Mouse (Mus musculus): ENCODE measurements around the gene Gli3. TPM values are rescaled to one million over a fixed set of nuclear protein-coding genes. Genes with fewer than 3 reads are reported as not detected.

The Gli3 gene
- polyA plus RNA-seq, 1 experiment from 2014 or later = 32.6 TPM

DNA sequence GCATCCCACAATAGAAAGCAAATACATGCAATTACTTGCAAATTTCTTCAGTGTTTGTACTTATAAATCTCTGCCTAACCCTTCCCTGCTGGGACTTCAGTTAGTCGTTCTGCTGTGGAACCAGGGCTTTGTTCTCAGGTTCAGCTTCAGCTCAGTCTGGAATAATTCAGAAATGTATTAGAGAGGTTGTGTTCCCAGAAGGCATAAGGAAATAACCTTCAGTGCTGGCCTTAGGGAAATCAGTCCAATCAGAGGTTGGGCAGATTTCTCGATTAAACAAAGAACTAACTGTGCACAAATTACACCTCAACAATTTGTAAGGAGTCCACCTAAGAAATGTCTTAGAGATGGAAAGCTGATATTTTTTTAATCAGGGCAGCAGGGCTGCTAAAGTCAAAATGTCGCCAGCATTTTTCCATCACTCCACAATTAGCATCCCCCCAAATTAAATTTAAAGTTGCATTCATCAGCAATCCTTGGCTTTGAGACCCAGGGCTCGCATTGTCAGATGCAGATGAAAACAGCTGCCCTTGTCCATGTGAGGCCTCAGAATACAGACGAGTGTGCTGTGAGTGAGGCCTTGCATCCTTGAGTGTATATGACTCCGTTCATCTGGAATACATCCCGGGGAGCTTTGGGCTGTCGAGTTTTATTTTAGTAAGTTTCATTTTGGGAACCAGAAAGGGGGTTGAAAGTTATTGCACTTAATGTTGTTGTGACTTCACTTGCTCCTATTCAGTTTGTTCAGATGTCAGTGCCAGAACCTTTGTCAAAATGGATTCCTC is 114.3 kb downstream of the Gli3 start:
- no peak overlapping the region for H3K9ac ChIP-seq (replicated peaks; ENCODE audit: low read length)
- DNase-seq (ENCODE audit: low spot score) = peak; percentile 67
- no peaks in the 10 kb centered on the region for H3K36me3 ChIP-seq (replicated peaks; ENCODE audit: control insufficient read depth, insufficient read depth, low read depth, low read length)
- H3K9me3 ChIP-seq (replicated peaks; ENCODE audit: control insufficient read depth, low read length) = no peaks in the 10 kb centered on the region
- peak; percentile 82 for ATAC-seq (replicated peaks; ENCODE audit: insufficient number of reproducible peaks, low FRiP score, low TSS enrichment, low read depth)
- no peak overlapping the region for H3K4me2 ChIP-seq (ENCODE audit: low read depth, low read length)
- no peaks in the 10 kb centered on the region for H3K27me3 ChIP-seq (ENCODE audit: control insufficient read depth, insufficient read depth, low read length)
- WGBS = 36% methylated on average over 8 of the region's 8 CpGs
- H3K27ac ChIP-seq (replicated peaks; ENCODE audit: low read depth, low read length) = no peak overlapping the region
- no peak overlapping the region for H3K4me3 ChIP-seq (ENCODE audit: low read depth, low read length)
- no peaks in the 10 kb centered on the region; the same call in 1 of the 2 replicates for H3K4me1 ChIP-seq (ENCODE audit: control insufficient read depth, insufficient read depth, low read length)

DNA sequence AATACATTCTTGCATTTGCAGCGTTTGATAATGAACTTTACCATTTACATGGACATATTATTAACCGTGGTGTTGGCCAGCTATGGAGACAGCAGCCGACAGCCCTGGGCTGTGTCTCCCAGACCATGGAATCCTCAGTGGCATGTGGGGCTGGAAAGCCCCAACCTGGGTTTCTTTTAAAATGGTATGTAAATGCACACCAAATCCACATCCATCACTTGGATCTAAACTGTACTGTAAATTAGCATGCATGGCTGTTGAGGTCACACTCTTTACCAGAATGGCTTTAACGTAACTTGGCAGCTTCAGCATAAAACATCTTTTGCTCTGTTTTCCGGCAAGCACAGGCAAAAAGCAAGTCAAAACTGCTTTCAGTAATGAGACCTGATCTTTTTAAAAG is 117.4 kb downstream of the Gli3 start:
- no peak overlapping the region for H3K27ac ChIP-seq (replicated peaks; ENCODE audit: low read depth, low read length)
- H3K4me2 ChIP-seq (ENCODE audit: low read depth, low read length) = no peak overlapping the region
- no peak overlapping the region for H3K9ac ChIP-seq (replicated peaks; ENCODE audit: low read length)
- ATAC-seq (replicated peaks; ENCODE audit: insufficient number of reproducible peaks, low FRiP score, low TSS enrichment, low read depth) (no peak), DNase-seq (ENCODE audit: low spot score) (no peak)
- no peaks in the 10 kb centered on the region for H3K9me3 ChIP-seq (replicated peaks; ENCODE audit: control insufficient read depth, low read length)
- H3K27me3 ChIP-seq (ENCODE audit: control insufficient read depth, insufficient read depth, low read length) = no peaks in the 10 kb centered on the region
- no peaks in the 10 kb centered on the region; the same call in 1 of the 2 replicates for H3K4me1 ChIP-seq (ENCODE audit: control insufficient read depth, insufficient read depth, low read length)
- no peak overlapping the region for H3K4me3 ChIP-seq (ENCODE audit: low read depth, low read length)
- no peaks in the 10 kb centered on the region for H3K36me3 ChIP-seq (replicated peaks; ENCODE audit: control insufficient read depth, insufficient read depth, low read depth, low read length)
- 73% methylated on average over 5 of the region's 5 CpGs for WGBS

DNA sequence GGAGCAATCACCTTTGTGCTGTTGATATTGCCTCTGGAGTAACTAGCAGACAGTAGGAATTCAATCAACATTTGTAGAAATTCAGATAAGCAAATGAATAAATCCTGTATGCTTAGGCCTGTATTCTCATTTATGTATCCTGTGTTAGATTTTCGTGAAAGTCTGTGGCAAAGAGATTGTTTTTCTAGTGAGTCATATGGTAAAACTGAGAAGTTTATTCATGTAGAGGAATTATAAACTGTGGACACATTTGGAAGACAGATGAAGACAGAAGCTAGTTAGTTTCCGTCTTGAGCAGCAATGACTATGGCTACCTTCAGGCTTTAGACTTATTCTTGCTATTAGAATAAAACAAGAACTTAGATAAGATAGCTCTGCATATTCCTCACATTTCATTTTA is 122.9 kb downstream of the Gli3 start:
- H3K4me3 ChIP-seq (ENCODE audit: low read depth, low read length) = no peak overlapping the region
- no peak overlapping the region for H3K4me2 ChIP-seq (ENCODE audit: low read depth, low read length)
- no peaks in the 10 kb centered on the region for H3K9me3 ChIP-seq (replicated peaks; ENCODE audit: control insufficient read depth, low read length)
- H3K27me3 ChIP-seq (ENCODE audit: control insufficient read depth, insufficient read depth, low read length) = no peaks in the 10 kb centered on the region
- no peak for ATAC-seq (replicated peaks; ENCODE audit: insufficient number of reproducible peaks, low FRiP score, low TSS enrichment, low read depth)
- H3K36me3 ChIP-seq (replicated peaks; ENCODE audit: control insufficient read depth, insufficient read depth, low read depth, low read length) = no peaks in the 10 kb centered on the region
- no peaks in the 10 kb centered on the region for H3K4me1 ChIP-seq (ENCODE audit: control insufficient read depth, insufficient read depth, low read length)
- WGBS = 78% methylated on average over 2 of the region's 2 CpGs
- no peak overlapping the region for H3K27ac ChIP-seq (replicated peaks; ENCODE audit: low read depth, low read length)
- no peak overlapping the region for H3K9ac ChIP-seq (replicated peaks; ENCODE audit: low read length)
- DNase-seq (ENCODE audit: low spot score) = no peak

DNA sequence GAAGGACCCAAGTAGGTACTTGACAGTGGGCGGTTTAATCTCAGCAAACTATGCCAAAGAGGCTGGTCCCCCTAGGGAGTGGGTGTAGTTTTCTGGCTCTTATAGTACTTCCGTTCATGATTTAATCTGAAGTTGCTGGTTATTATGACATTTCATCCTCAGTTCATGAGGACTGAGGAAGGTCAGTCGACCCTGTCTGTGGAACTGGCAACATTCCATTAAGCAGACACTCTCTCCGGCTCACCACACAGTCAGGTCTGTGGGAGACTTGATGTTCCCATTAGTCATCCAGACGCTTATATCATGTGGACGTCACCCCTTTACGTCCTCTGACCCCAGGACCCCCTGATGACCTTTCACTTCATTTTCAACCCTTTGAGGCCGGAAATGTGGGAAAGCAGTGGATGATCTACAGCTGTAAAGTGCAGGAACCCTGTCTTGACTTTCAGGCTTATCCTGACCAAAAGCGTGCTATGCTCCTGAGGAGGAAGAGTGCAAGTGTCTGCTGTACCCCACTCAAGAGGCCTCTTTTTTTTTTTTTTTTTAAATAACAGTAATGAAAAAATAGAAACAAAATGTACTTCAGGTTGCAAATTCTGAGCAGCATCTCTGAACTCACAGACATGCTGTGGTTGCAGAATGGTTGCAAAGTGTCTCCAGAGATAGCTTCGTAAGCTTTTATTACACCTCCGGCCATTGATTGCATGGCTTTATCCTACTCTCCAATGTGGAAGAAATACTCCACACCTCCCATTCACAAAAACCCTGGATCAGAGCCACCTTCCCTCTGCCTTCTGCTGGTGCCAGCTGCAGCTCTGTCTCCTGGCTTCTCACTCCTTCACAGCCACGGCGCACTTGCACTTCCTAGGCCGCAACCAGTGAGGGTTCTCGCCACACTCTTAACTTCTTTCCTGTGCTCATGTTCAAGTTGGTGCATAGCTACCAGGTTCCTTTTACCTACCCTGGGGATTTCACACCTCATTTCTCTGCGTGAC is 125.5 kb downstream of the Gli3 start:
- 71% methylated on average over 16 of the region's 16 CpGs for WGBS

DNA sequence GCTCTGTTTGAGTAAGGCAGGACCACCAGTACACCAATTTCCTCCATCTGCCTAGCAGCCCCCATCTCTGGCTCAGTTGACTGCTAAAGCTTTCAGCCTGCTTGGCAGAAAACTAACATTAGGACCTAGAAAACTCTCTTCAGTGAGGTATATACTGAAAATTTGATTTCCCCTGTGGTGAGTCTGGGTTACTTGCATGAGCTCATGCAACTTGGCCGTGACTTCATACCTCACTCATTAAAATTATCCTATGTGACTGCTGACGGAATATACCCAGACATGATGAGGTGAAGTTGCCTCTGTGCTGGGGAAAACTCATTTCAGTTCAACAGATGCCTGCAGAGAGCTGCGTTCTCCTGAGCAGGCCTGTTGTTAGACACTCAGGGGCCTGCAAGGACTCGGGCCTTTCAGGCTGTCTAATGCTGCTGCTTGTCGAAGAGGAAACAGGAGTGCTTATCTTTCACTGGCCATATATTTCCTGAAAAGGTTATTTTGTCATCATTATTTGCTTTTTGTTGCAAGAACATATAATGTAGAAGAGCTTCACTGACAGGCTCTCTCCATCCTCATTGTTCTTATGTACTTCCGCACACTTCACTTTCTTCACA is 127.4 kb downstream of the Gli3 start:
- DNase-seq (ENCODE audit: low spot score) (no peak), ATAC-seq (replicated peaks; ENCODE audit: insufficient number of reproducible peaks, low FRiP score, low TSS enrichment, low read depth) (no peak)
- H3K9me3 ChIP-seq (replicated peaks; ENCODE audit: control insufficient read depth, low read length) = no peaks in the 10 kb centered on the region
- 89% methylated on average over 6 of the region's 6 CpGs for WGBS
- no peak overlapping the region for H3K4me2 ChIP-seq (ENCODE audit: low read depth, low read length)
- no peak overlapping the region for H3K9ac ChIP-seq (replicated peaks; ENCODE audit: low read length)
- H3K4me3 ChIP-seq (ENCODE audit: low read depth, low read length) = no peak overlapping the region
- H3K36me3 ChIP-seq (replicated peaks; ENCODE audit: control insufficient read depth, insufficient read depth, low read depth, low read length) = no peaks in the 10 kb centered on the region
- no peaks in the 10 kb centered on the region for H3K4me1 ChIP-seq (ENCODE audit: control insufficient read depth, insufficient read depth, low read length)
- H3K27ac ChIP-seq (replicated peaks; ENCODE audit: low read depth, low read length) = 0 out of 2 replicates have a peak overlapping the region, but pooled peaks have one; percentile 20
- H3K27me3 ChIP-seq (ENCODE audit: control insufficient read depth, insufficient read depth, low read length) = no peaks in the 10 kb centered on the region

More for the DNA sequence above, 125.5 kb downstream of the Gli3 start:
- Histone ChIP-seq H3K27me3 (ENCODE audit: control insufficient read depth, insufficient read depth, low read length) (no peaks in the 10 kb centered on the region), H3K27ac (replicated peaks; ENCODE audit: low read depth, low read length) (no peak overlapping the region), H3K4me2 (ENCODE audit: low read depth, low read length) (no peak overlapping the region), H3K9me3 (replicated peaks; ENCODE audit: control insufficient read depth, low read length) (no peaks in the 10 kb centered on the region), H3K9ac (replicated peaks; ENCODE audit: low read length) (no peak overlapping the region), H3K4me3 (ENCODE audit: low read depth, low read length) (no peak overlapping the region), H3K4me1 (ENCODE audit: control insufficient read depth, insufficient read depth, low read length) (no peaks in the 10 kb centered on the region), H3K36me3 (replicated peaks; ENCODE audit: control insufficient read depth, insufficient read depth, low read depth, low read length) (no peaks in the 10 kb centered on the region)
- ATAC-seq (replicated peaks; ENCODE audit: insufficient number of reproducible peaks, low FRiP score, low TSS enrichment, low read depth) (no peak), DNase-seq (ENCODE audit: low spot score) (no peak)

DNA sequence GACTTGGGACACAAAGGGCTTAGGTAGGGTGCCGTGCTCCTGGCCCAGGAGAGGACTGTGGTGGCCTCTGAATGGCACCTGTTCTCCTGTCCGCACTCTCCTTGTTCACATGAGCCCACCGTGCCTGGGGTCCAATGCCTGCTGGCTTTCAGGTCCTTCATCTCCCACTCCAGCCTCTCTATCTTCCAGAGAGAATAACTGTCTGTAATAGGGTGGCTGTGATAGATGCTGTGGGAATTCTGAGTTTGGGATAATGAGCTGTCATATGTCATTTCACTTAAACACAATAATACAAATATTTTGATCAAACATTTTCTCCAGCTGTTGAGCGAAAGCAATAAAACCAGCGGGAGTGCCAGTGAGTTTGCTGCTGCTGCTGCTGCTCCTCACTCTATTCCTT is 133.6 kb downstream of the Gli3 start:
- Histone ChIP-seq H3K9me3 (replicated peaks; ENCODE audit: control insufficient read depth, low read length) (no peaks in the 10 kb centered on the region), H3K4me1 (ENCODE audit: control insufficient read depth, insufficient read depth, low read length) (no peaks in the 10 kb centered on the region), H3K27me3 (ENCODE audit: control insufficient read depth, insufficient read depth, low read length) (no peaks in the 10 kb centered on the region), H3K27ac (replicated peaks; ENCODE audit: low read depth, low read length) (no peak overlapping the region), H3K4me2 (ENCODE audit: low read depth, low read length) (no peak overlapping the region), H3K36me3 (replicated peaks; ENCODE audit: control insufficient read depth, insufficient read depth, low read depth, low read length) (no peaks in the 10 kb centered on the region), H3K4me3 (ENCODE audit: low read depth, low read length) (no peak overlapping the region), H3K9ac (replicated peaks; ENCODE audit: low read length) (no peak overlapping the region)
- no peak for ATAC-seq (replicated peaks; ENCODE audit: insufficient number of reproducible peaks, low FRiP score, low TSS enrichment, low read depth)
- no peak for DNase-seq (ENCODE audit: low spot score)
- WGBS = 77% methylated on average over 5 of the region's 5 CpGs

DNA sequence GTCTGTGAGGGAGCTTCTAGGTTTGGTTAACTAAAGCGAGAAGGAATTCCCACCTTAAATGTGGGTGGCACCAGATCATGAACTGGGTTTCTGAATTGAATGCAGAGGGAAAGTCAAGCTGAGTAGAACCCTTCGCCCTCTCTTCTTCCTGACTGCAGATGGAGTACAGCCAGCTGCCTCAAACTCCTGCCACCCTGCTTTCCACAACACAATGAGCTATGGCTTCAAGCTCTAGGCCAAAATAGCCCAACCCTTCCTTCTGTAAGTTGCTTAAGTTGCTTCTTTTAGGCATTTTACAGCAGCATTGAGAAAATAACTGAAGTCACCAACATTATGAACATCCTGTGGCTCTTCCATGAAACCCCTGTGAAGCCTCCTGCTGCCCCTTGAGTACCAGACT is 136.7 kb downstream of the Gli3 start:
- 86% methylated on average over 2 of the region's 2 CpGs for WGBS
- ATAC-seq (replicated peaks; ENCODE audit: insufficient number of reproducible peaks, low FRiP score, low TSS enrichment, low read depth) (no peak), DNase-seq (ENCODE audit: low spot score) (no peak)
- Histone ChIP-seq H3K4me1 (ENCODE audit: control insufficient read depth, insufficient read depth, low read length) (no peaks in the 10 kb centered on the region; the same call in none of the 2 replicates), H3K9me3 (replicated peaks; ENCODE audit: control insufficient read depth, low read length) (no peaks in the 10 kb centered on the region), H3K4me3 (ENCODE audit: low read depth, low read length) (no peak overlapping the region), H3K36me3 (replicated peaks; ENCODE audit: control insufficient read depth, insufficient read depth, low read depth, low read length) (no peaks in the 10 kb centered on the region), H3K4me2 (ENCODE audit: low read depth, low read length) (no peak overlapping the region), H3K9ac (replicated peaks; ENCODE audit: low read length) (no peak overlapping the region), H3K27me3 (ENCODE audit: control insufficient read depth, insufficient read depth, low read length) (no peaks in the 10 kb centered on the region), H3K27ac (replicated peaks; ENCODE audit: low read depth, low read length) (no peak overlapping the region)
